Mouse (Mus musculus) heart, postnatal 25 days (tissue): ENCODE results near the gene Gm42906. TPM values are rescaled to one million over a fixed set of nuclear protein-coding genes. Genes with fewer than 3 reads are reported as not detected.

Source experiments
- DNase-seq: peaks from one replicate; pipeline ENCODE4 v3.0.0; 2022; ENCODE audit warnings: low spot score
- intact Hi-C: fragments of 180-260 bp; cut with DNase I; formaldehyde crosslinking; loops from one replicate; pipeline ENCODE4 v1.15.1; 2025
- total RNA-seq, 2 experiments: library from RNA; stranded (reverse); gene quantifications; 2 replicates each; pipeline ENCODE4 v1.2.3; 2021

The Gm42906 gene
- total RNA-seq, 2 experiments from 2014 or later: 4.9 to 6.9 TPM

- DNase-seq: no peak
- intact Hi-C loops: no loop called here
Measured at GRCm38 (mm10) chr5:151399918-151400556, 27.9 kb downstream of the Gm42906 start.

DNA sequence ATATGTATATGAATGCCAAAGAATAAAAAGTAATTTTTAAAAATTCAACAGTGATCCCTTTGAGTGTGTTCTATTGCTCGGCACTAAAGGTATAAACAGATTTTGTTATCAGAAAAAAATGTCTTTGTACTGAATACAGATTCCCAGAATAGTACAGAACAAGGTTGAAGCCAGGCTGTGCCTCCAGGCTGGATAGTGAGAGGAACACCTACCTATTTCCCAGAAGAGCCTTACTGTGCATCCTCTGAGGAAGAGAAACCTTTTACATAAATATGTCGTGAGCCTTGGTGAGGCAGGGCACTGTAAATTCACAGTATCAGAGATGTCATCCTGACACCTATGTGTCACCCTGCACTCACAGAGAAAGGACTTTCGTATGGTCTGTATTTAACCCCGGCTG is 31.8 kb downstream of the Gm42906 start:
- intact Hi-C loops: no loop called here
- no peak for DNase-seq

GRCm38 (mm10) chr5:151394690-151395089 is 33.3 kb downstream of the Gm42906 start:
- intact Hi-C loops: no loop called here
- DNase-seq: no peak

GRCm38 (mm10) chr5:151393821-151394662 is 33.9 kb downstream of the Gm42906 start:
- intact Hi-C loops: no loop called here
- DNase-seq: peak; percentile 6

- no peak for DNase-seq
- intact Hi-C loops: no loop called here
Measured at GRCm38 (mm10) chr5:151389827-151390226, 38.1 kb downstream of the Gm42906 start.

GRCm38 (mm10) chr5:151379896-151380295 is 48.1 kb downstream of the Gm42906 start:
- DNase-seq: no peak
- intact Hi-C loops: no loop called here

DNA sequence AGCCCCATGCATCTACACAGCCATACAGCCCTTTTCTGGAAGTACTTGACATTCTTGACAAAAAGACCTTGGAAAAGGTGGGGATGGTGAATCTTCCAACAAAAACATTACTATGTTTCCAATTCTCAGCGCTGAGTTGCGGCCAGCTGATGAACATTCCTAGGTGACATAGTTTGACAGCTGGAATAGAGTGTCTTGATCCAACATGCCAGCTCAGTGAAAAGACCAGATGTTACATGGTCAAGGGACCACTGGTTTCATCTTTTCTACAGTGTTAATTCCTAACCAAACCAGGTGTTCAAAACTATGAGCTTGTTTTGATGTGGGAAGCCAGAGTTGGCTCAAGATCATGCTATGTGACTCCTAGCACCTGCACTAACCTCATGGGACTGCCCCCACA is 48.8 kb downstream of the Gm42906 start:
- DNase-seq: no peak
- intact Hi-C loops: no loop called here

DNA sequence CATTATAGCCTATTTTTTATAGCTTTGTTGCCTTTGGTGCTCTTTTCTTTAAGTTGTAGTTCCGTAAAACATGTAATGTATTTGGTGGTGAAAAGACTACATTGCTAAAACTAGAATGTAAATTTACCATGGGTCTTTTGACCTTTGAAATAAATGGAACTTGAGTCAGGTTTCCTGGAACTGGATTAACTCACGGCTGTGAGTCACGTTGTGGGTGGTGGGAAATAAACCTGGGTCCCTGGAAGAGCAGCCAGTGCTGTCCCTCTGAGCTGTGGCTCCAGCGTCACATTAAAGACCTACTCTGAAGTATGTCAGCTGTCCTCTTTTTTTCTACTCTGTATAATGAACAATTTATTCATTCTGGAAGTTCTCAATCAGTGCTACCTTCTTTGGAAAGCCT is 51.0 kb downstream of the Gm42906 start:
- intact Hi-C loops: no loop called here

DNA sequence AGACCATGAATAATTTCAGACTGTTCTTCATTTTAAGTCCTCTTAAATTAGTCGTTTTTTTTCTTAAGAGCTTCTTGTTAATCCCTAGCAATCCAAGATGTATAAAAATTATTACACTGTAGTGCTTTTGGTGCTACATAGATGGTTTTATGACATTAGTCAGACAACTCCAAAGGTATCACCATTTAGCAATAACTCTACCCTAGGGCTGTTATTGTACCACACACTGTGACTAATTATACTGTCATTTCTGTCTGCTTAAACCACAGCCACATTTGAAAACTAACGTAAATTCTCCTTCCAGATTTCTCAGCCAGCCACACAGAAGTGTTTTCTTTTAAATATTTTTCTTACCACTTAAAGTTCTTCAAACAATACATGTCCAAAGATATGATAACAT is 53.1 kb downstream of the Gm42906 start:
- intact Hi-C loops: no loop called here

More for the DNA sequence above, 51.0 kb downstream of the Gm42906 start:
- no peak for DNase-seq

DNA sequence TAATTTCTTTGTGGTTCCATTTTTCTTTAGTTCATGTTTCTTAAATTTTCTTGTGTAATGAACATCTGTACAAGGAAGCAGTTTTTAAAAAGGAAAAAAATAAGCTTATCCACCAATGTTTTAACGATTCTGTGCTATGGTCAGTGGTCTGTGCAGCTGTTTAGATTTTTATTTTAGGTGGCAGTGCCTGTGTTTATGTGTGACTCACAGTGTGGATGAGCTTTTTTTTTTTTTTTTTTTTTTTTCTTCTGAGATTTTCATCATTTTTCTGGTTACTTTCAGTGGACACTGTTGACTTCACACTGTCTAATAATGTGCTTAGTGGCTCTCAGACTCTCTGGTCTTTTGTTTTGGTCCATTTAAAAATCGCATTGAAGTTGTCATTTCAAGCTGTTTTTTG is 56.8 kb downstream of the Gm42906 start:
- intact Hi-C loops: no loop called here
- DNase-seq: no peak

More for the DNA sequence above, 53.1 kb downstream of the Gm42906 start:
- DNase-seq: no peak

DNA sequence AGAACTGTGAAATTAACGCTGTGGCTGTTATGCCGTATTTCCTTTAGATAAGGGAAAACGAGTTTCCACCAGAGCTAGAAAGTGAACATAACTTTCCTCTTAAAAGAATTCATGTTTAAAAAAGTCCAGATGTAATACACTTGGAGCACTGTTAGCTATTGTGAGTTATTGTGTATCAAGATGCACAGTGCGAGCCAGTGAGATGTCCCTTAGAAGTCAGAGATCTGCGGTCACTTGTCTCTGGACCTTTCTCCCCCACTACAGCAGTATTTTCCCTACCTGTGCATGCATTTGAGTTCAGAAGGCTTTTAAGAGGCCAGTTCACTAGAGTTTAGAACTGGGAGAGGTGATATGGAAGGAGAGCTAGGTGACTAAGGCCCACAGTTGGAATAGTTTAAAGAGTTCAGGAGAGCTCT is 58.6 kb downstream of the Gm42906 start:
- intact Hi-C loops: loop anchor here (2.0 to 10.0 kb wide), 4 partner anchors 177 to 847 kb away; partner anchors contain the start of gene Brca2
- DNase-seq: no peak

DNA sequence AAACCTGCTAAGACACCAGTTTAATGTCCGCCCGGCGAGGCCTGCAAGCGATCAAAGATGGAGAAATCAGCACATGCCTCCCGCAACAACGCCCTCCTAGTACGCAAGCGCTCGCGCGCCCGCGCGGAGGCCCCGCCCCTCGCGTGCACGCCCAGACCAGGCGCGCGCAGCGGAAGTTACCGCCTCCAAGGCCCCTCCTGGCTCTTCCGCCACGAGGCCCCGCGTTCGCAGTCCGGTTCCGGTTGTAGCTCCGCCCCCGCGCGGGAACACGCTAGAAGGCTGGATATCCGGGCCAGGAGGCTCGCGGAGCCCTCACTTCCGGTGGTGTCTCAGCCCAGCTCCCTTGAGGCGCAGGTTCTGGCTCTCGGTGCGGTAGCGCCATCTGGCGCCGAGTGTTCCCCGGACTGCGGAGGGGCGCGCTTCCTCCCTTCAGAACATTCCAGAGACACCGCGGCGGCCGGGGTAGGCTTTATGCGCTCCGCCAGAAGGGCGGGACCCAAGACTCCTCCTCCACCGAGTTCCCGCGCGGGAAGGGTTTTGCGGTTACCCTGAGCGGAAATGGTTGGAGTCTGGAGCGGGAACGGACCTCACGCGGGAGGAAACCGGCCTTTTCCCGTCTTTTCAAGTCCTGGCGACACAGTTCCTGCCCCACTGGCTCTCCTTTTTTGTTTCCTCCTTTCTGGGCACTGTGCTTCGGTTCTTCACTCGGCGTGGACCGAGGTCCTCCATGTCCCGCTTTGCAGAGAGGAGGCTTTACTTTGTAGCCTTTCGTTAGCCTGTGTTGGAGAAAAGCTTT is 59.4 kb downstream of the Gm42906 start:
- intact Hi-C loops: loop anchor here (1.0 to 10.0 kb wide), 5 partner anchors 176 to 846 kb away; partner anchors contain the start of gene Brca2

DNA sequence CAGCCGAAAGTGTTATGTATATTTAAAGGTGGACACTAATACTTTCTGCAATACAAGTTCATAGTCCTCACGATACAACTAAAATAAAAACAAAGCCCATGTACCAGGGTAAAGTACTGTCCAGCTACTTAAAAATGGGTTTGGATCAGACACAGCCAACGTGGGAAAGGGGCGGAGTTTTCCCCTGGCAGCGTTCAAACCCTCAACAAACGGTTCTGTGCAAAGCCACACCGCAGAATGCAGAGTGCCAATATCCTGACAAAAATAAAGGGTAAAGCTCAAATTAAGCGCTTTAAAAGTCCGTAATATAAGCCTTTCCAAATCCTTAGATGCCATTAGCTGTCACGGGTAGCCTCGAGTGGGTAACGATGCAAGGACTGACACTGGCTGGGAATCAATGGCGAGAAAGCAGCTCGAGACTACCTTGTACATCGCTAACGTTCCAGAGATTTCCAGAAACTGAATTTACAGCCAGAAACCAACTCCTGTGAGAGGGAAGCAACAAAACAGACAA is 60.0 kb downstream of the Gm42906 start:
- intact Hi-C loops: loop anchor here (1.0 to 10.0 kb wide), 5 partner anchors 176 to 846 kb away; partner anchors contain the start of gene Brca2
- DNase-seq: no peak

More for the DNA sequence above, 59.4 kb downstream of the Gm42906 start:
- DNase-seq: peak; percentile 100

- intact Hi-C loops: loop anchor here (5.0 to 10.0 kb wide), 3 partner anchors 175 to 845 kb away; partner anchors contain the start of gene Brca2
- no peak for DNase-seq
Measured at GRCm38 (mm10) chr5:151367317-151367716, 60.6 kb downstream of the Gm42906 start.

DNA sequence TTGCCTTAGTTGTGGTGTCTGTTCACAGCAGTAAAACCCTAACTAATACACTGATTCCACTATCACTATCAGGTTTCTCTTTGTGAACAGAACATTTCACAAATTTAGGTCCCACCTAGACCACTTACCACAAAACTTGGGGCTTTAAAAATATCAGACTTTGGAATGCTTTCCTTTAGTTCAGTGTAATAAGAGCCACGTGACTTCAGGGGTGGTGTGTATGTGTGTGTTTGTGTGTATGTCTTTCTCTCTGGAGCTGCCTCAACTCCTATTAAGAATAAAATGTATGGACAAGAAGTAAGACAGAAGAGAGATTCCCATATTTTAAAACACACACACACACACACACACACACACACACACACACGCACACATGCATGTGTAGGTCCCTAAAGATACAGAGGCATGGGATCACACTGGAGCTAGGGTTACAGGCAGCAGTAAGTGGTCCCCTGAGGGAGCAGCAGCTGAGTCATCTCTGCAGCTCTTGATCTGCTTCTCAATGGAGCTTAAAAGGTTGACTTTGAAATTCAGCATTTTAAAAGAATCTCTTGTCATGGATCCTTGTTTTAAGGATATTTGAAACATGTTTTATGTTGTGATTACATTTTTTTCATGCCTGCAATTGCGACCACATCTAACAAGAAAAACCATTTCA is 64.5 kb downstream of the Gm42906 start:
- intact Hi-C loops: loop anchor here (10.0 kb wide), 1 partner anchor 319 kb away; no protein-coding TSS in a partner anchor
- DNase-seq: no peak

- intact Hi-C loops: no loop called here
- DNase-seq: no peak
Measured at GRCm38 (mm10) chr5:151349616-151350015, 78.3 kb downstream of the Gm42906 start.

GRCm38 (mm10) chr5:151348418-151348817 is 79.5 kb downstream of the Gm42906 start:
- DNase-seq: no peak
- intact Hi-C loops: no loop called here

GRCm38 (mm10) chr5:151346626-151347025 is 81.3 kb downstream of the Gm42906 start:
- intact Hi-C loops: no loop called here
- no peak for DNase-seq

DNA sequence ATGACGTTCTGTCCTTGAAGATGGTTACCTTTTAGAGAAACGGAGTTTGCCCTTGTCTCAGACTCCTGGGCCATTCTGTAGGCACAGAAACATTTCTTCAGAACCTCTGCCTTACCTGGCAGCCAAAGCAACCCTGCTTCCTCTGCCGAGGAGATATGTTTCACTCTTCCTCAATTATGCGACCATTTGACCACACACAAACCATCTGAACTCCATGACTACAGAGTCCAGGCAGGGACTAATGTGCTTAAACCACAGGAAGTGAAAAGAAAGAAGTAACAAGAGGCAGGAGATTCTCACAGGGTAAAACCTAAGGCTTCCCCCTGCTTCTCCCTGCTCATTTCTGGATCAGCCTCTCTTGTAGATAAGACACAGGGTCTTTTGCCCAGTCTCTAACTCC is 83.2 kb downstream of the Gm42906 start:
- intact Hi-C loops: no loop called here

More for the DNA sequence above, 83.2 kb downstream of the Gm42906 start:
- no peak for DNase-seq
